Mouse (Mus musculus) heart, postnatal 0 days (tissue): ENCODE measurements around the gene Vwf. TPM values are rescaled to one million over a fixed set of nuclear protein-coding genes. Genes with fewer than 3 reads are reported as not detected.

Experiments used
- ATAC-seq: fragments of 200-750 bp; cut with Nextera tagmentation; 2 replicates; pipeline ENCODE4 v1.8.0; 2017; ENCODE audit warnings: low read depth, moderate number of reproducible peaks, moderate library complexity; ENCODE audit not compliant: insufficient read depth
- DNase-seq: peaks from one replicate; pipeline ENCODE4 v3.0.0-alpha.2; 2016; ENCODE audit warnings: low spot score
- H3K27ac ChIP-seq: fragments of 300-500 bp; sonication (generic); 2 replicates; pipeline ENCODE4 v1.5.1; 2014; ENCODE audit warnings: low read depth, mild to moderate bottlenecking
- H3K27me3 ChIP-seq: fragments of 300-500 bp; sonication (generic); 2 replicates; pipeline ENCODE4 v1.6.1; 2014; ENCODE audit warnings: low read length, mixed read lengths; ENCODE audit not compliant: control insufficient read depth, insufficient read depth
- H3K36me3 ChIP-seq: fragments of 300-500 bp; sonication (generic); replicated peaks from 2 replicates; pipeline ENCODE4 v1.6.1; 2014; ENCODE audit warnings: low read length, mixed read lengths; ENCODE audit not compliant: control insufficient read depth, insufficient read depth
- H3K4me1 ChIP-seq: fragments of 300-500 bp; sonication (generic); 2 replicates; pipeline ENCODE4 v1.6.1; 2014; ENCODE audit warnings: antibody characterized with exemption; ENCODE audit not compliant: control insufficient read depth, insufficient read depth
- H3K4me2 ChIP-seq: fragments of 300-500 bp; sonication (generic); 2 replicates; pipeline ENCODE4 v1.6.1; 2014; ENCODE audit warnings: low read depth, mild to moderate bottlenecking, low read length, moderate library complexity
- H3K4me3 ChIP-seq: fragments of 300-500 bp; sonication (generic); 2 replicates; pipeline ENCODE4 v1.5.1; 2014; ENCODE audit warnings: low read depth, low read length
- H3K9ac ChIP-seq: fragments of 300-500 bp; sonication (generic); replicated peaks from 2 replicates; pipeline ENCODE4 v1.6.1; 2014; ENCODE audit warnings: low read depth, low read length, mixed read lengths
- H3K9me3 ChIP-seq: fragments of 300-500 bp; sonication (generic); replicated peaks from 2 replicates; pipeline ENCODE4 v1.6.1; 2016; ENCODE audit warnings: low read length; ENCODE audit not compliant: control insufficient read depth
- CTCF ChIP-seq: IDR thresholded peaks from 2 replicates; pipeline ENCODE4 v1.5.1; 2016; ENCODE audit warnings: antibody characterized with exemption, control low read depth, low read depth
- EP300 ChIP-seq: IDR thresholded peaks from 2 replicates; pipeline ENCODE4 v1.6.1; 2016; ENCODE audit warnings: antibody characterized with exemption, low read depth
- WGBS: fragments of 180-500 bp; shearing (Covaris S2); extraction: QIAGEN DNeasy Blood & Tissue Kit; methylation state at CpG from one replicate; pipeline ENCODE4 v1.1.7; 2014; 5-methylcytosine and 5-hydroxymethylcytosine counted together
- polyA plus RNA-seq: library from polyadenylated mRNA; unstranded; fragments of >200 nt; fragmentation: Nextera tagmentation; extraction: Ambion mirVana; gene quantifications from 2 replicates; pipeline ENCODE4 v1.2.1, GENCODE M21; 2015
- total RNA-seq: library from RNA; depleted of rRNA; stranded (reverse); fragments of >200 nt; gene quantifications from 2 replicates; pipeline ENCODE4 v1.2.3, GENCODE M21; 2014; ENCODE audit warnings: low replicate concordance

Vwf gene
- total and polyA plus RNA-seq, 2 experiments from 2014 or later, result 21.9 to 99.9 TPM

DNA sequence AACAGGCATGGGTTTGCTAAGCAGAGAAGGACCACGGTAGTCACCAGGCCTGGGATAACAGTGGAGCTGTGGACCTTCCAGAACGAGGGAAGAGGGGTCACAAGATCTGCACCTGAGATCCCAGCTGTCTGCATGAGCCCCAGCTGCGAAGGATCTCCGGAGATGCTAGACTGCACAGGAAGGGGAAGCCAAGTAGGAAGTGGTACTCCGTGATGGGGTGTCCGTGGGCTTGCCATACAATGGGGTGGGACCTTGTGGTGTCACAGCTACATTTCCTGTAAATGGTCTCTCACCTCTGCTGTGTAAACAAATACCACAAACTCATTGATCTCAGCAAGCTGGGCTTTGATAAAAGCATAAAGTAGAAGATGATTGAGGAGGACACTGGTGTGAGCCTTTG is 22.5 kb upstream of the Vwf start:
- no peaks in the 10 kb centered on the region for H3K36me3 ChIP-seq
- H3K4me3 ChIP-seq, result no peak overlapping the region
- ATAC-seq (no peak), DNase-seq (no peak)
- H3K9me3 ChIP-seq, result no peaks in the 10 kb centered on the region
- TF ChIP-seq CTCF (no peak), EP300 (no peak)
- H3K4me2 ChIP-seq, result no peak overlapping the region
- H3K9ac ChIP-seq, result no peak overlapping the region
- peaks cover 5% of the 10 kb centered on the region for H3K4me1 ChIP-seq
- H3K27me3 ChIP-seq, result no peaks in the 10 kb centered on the region
- H3K27ac ChIP-seq, result no peak overlapping the region
- 72% methylated on average over 6 of the region's 6 CpGs for WGBS

DNA sequence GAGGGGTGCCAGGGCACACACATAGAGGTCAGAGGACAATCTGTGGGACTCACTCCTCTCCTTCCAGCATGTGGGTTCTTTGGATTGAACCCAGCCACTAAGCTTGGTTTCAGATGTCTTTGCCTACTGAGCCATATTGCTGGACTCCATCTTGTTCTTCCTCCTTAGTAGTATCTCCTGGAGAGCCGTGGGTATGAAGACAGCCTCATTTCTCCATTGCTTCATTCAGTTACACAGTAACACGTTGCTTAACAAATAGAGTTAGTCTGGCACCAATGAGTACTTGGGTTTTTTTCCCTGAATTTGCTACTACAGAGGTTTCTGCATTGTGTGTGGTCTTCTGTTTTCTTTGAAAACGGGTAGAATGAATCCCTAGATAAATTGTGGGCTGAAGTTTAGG is 20.5 kb upstream of the Vwf start:
- Histone ChIP-seq H3K36me3 (no peaks in the 10 kb centered on the region), H3K4me2 (no peak overlapping the region), H3K4me3 (no peak overlapping the region), H3K27me3 (no peaks in the 10 kb centered on the region), H3K4me1 (peaks cover 5% of the 10 kb centered on the region), H3K9me3 (no peaks in the 10 kb centered on the region), H3K27ac (no peak overlapping the region), H3K9ac (no peak overlapping the region)
- ATAC-seq (no peak), DNase-seq (no peak)
- 58% methylated on average over 3 of the region's 3 CpGs for WGBS
- TF ChIP-seq EP300 (no peak), CTCF (no peak)

- Histone ChIP-seq H3K4me1 (peaks cover 5% of the 10 kb centered on the region), H3K9me3 (no peaks in the 10 kb centered on the region), H3K9ac (no peak overlapping the region), H3K36me3 (no peaks in the 10 kb centered on the region), H3K27ac (no peak overlapping the region), H3K27me3 (no peaks in the 10 kb centered on the region), H3K4me3 (no peak overlapping the region), H3K4me2 (no peak overlapping the region)
- no peak for TF ChIP-seq EP300
- TF ChIP-seq CTCF, result no peak
- ATAC-seq (no peak), DNase-seq (no peak)
- 74% methylated on average over 9 of the region's 9 CpGs for WGBS
These were observed 17.9 kb upstream of the Vwf start for GRCm38 (mm10) chr6:125528614-125529200.

DNA sequence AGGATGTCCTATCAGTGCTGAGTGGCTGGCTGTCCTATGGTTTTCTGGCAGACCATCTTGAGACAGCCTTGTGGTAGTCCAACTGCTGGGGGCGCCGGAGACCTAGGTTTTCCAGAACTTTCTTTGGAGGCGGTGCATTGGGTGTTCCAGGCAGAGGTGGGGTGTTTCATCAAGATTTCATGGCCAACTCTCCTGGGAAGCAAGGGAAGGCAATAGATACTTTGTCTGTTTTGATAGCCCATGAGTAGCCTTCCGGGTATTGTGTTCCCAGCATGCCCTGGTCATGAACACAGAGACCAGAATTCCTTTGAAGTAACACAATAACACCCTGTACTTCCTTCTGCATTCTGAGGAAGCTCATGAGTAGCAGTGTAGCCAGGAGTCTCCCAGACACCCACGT is 17.1 kb upstream of the Vwf start:
- Histone ChIP-seq H3K4me2 (no peak overlapping the region), H3K9ac (no peak overlapping the region), H3K27me3 (no peaks in the 10 kb centered on the region), H3K4me3 (no peak overlapping the region), H3K4me1 (peaks cover 5% of the 10 kb centered on the region), H3K9me3 (no peaks in the 10 kb centered on the region), H3K27ac (no peak overlapping the region), H3K36me3 (no peaks in the 10 kb centered on the region)
- ATAC-seq, result peak; percentile 81
- 69% methylated on average over 5 of the region's 5 CpGs for WGBS
- TF ChIP-seq EP300, result peak; percentile 77; the same call in 1 of the 2 replicates
- peak; percentile 22; the same call in 1 of the 2 replicates for TF ChIP-seq CTCF
- DNase-seq, result peak; percentile 63

- H3K36me3 ChIP-seq, result no peaks in the 10 kb centered on the region
- no peak for DNase-seq
- H3K9me3 ChIP-seq, result no peaks in the 10 kb centered on the region
- H3K27me3 ChIP-seq, result no peaks in the 10 kb centered on the region
- H3K4me1 ChIP-seq, result no peaks in the 10 kb centered on the region
- H3K4me3 ChIP-seq, result no peak overlapping the region
- 77% methylated on average over 11 of the region's 11 CpGs for WGBS
- no peak overlapping the region for H3K9ac ChIP-seq
- H3K27ac ChIP-seq, result no peak overlapping the region
- no peak for ATAC-seq
- no peak for TF ChIP-seq CTCF
- TF ChIP-seq EP300, result no peak
- no peak overlapping the region for H3K4me2 ChIP-seq
These were observed 13.4 kb upstream of the Vwf start for GRCm38 (mm10) chr6:125533104-125533650.

DNA sequence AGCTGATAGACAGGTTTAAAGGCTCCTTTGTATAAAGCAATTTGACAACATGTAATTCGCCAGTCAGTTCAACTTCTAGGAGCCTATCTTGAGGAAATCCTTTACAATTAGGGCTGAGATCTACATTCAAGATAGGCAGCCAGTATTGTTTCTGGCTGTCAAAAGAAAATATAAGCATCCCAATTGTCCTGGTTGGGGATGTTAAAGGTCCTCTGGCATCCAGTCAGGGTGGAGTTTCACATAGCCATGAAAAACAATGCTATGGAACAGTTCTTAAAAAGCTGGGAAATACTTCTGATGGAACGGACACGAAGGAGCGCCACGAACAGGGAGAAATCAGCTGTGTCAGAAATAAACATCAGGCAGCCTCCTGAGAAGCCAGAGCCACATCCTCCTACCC is 11.6 kb upstream of the Vwf start:
- ATAC-seq (no peak), DNase-seq (no peak)
- TF ChIP-seq EP300, result peak; percentile 56; the same call in 1 of the 2 replicates
- no peak for TF ChIP-seq CTCF
- Histone ChIP-seq H3K9me3 (no peaks in the 10 kb centered on the region), H3K4me1 (no peaks in the 10 kb centered on the region), H3K27me3 (no peaks in the 10 kb centered on the region), H3K4me2 (no peak overlapping the region), H3K9ac (no peak overlapping the region), H3K4me3 (no peak overlapping the region), H3K27ac (no peak overlapping the region), H3K36me3 (no peaks in the 10 kb centered on the region)
- WGBS, result 59% methylated on average over 5 of the region's 5 CpGs
